In the genomic region with DNA sequence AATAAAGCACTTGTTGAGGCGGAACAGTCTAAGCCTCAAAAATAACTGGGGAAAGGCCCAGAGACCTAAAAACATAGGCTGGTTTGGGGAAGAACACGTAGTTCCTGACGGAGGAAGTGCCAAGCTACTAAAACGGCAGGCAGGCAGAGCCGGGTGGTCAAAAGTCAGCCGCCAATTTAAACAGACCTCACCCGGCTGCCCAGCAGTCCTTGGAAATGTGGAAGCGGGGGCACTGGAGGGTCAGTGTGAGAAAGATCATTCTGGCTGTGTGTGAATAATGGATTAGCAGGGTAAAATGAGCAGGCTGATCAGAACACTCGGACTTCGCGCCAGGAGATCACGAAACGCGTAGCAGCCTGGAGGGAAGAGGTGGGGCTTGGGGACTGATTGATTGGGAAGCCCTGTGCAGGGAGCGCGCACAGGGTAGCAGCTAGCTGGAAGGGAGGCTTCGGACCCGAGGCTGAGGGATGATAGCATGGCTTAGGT, we compare ENCODE assay signal across 8 mouse cellular contexts. TPM values are rescaled to one million over a fixed set of nuclear protein-coding genes. Genes with fewer than 3 reads are reported as not detected.
DNase-seq lines count a peak whose midpoint lies in the region; ATAC-seq and TF ChIP-seq lines count a peak whose summit lies in the region.

No protein-coding gene starts in this region.

- peak overlapping the region; percentile 35 for H3K4me2 ChIP-seq in hindbrain, embryonic 16.5 days (ENCODE audit: low read length)
- peak overlapping the region; percentile 89 for H3K4me2 ChIP-seq in liver, embryonic 13.5 days

- 3% methylated on average over 18 of the region's 18 CpGs for WGBS in hindbrain, embryonic 16.5 days
- whole genome bisulfite sequencing in liver, embryonic 13.5 days (ENCODE audit: insufficient replicate concordance): 6% methylated on average over 18 of the region's 18 CpGs

- intact Hi-C loops in gastrocnemius, adult 2 months (cut with DNase I): loop anchor here (2.0 kb wide), 1 partner anchor 27 kb away; no protein-coding TSS in a partner anchor

- H3K9ac ChIP-seq in hindbrain, embryonic 16.5 days (ENCODE audit: low read depth, low read length): no peak overlapping the region
- peak overlapping the region; percentile 74 for H3K9ac ChIP-seq in liver, embryonic 13.5 days

- peaks cover 7% of the 10 kb centered on the region for H3K4me1 ChIP-seq in hindbrain, embryonic 16.5 days (ENCODE audit: control insufficient read depth, insufficient read depth, low read depth, low read length)
- peaks cover 74% of the 10 kb centered on the region for H3K4me1 ChIP-seq in liver, embryonic 13.5 days (replicated peaks)

- H3K27ac ChIP-seq in gastrocnemius, adult 2 months: peak overlapping the region; percentile 90
- H3K27ac ChIP-seq in hindbrain, embryonic 16.5 days (ENCODE audit: low read depth, low read length): no peak overlapping the region
- peak overlapping the region; percentile 90 for H3K27ac ChIP-seq in liver, embryonic 13.5 days

- DNase-seq in A20 (ENCODE audit: low read depth, low spot score) (peak; percentile 81), NIH3T3 (ENCODE audit: low read depth) (peak; percentile 46)
- peak; percentile 67 for DNase-seq in gastrocnemius, adult 2 months
- DNase-seq in liver, embryonic 13.5 days: no peak
- DNase-seq in naive thymus-derived CD4-positive, alpha-beta T cell, adult 2 months (ENCODE audit: low read depth): peak; percentile 36
- DNase-seq in right cerebral cortex, adult 2 months (ENCODE audit: low spot score in 2 of 2): no peak

- H3K9me3 ChIP-seq in hindbrain, embryonic 16.5 days (ENCODE audit: control insufficient read depth, low read length): no peaks in the 10 kb centered on the region
- no peaks in the 10 kb centered on the region for H3K9me3 ChIP-seq in liver, embryonic 13.5 days (replicated peaks)

- ATAC-seq in hindbrain, embryonic 16.5 days: no peak
- ATAC-seq in liver, embryonic 13.5 days (ENCODE audit: low read depth): no peak
- no peak for ATAC-seq in megakaryocyte-erythroid progenitor cell, adult 5-6 weeks (replicated peaks; ENCODE audit: low FRiP score, low TSS enrichment, poor library complexity, severe bottlenecking)

- peaks cover 17% of the 10 kb centered on the region for H3K27me3 ChIP-seq in hindbrain, embryonic 16.5 days (replicated peaks; ENCODE audit: control insufficient read depth, insufficient read depth, low read length)
- no peaks in the 10 kb centered on the region for H3K27me3 ChIP-seq in liver, embryonic 13.5 days

- no peak for TF ChIP-seq CTCF in gastrocnemius, adult 2 months (IDR thresholded peaks at IDR 0.05)

- H3K36me3 ChIP-seq in hindbrain, embryonic 16.5 days (ENCODE audit: control insufficient read depth, insufficient read depth, low read length): no peaks in the 10 kb centered on the region
- peaks cover 14% of the 10 kb centered on the region for H3K36me3 ChIP-seq in liver, embryonic 13.5 days

- peak overlapping the region; percentile 57 for H3K4me3 ChIP-seq in gastrocnemius, adult 2 months
- peak overlapping the region; percentile 4; the same call in 1 of the 2 replicates for H3K4me3 ChIP-seq in hindbrain, embryonic 16.5 days (ENCODE audit: low read length)
- peak overlapping the region; percentile 62 for H3K4me3 ChIP-seq in liver, embryonic 13.5 days (replicated peaks)

RNA-seq across cellular contexts. Expression of a gene that starts 4.6 kb away (rescaled TPM):
- total RNA-seq in gastrocnemius, adult 2 months (2021): 10 to 100 TPM; 11.1 to 14.3 TPM
- 86.1 and 93.2 TPM in 2 replicates for polyA plus RNA-seq in hindbrain, embryonic 16.5 days (2015; fragmentation: Nextera tagmentation; extraction: Ambion mirVana)
- 91.3 and 101 TPM in 2 replicates for polyA plus RNA-seq in liver, embryonic 13.5 days (2015; fragmentation: Nextera tagmentation; extraction: Ambion mirVana)
- 99.2 and 101 TPM in 2 replicates for total RNA-seq in megakaryocyte-erythroid progenitor cell, adult 5-6 weeks (2014; fragmentation: Nextera tagmentation)
- 208 and 222 TPM in 2 replicates for total RNA-seq in megakaryocyte-erythroid progenitor cell, adult 5-6 weeks (2017)

RNA-seq across cellular contexts. Expression of a gene that starts 9.5 kb away (rescaled TPM):
- total RNA-seq in gastrocnemius, adult 2 months (2021): 100 to 1,000 TPM; 151 to 515 TPM
- polyA plus RNA-seq in hindbrain, embryonic 16.5 days (2015; fragmentation: Nextera tagmentation; extraction: Ambion mirVana): 1.5 and 2.1 TPM in 2 replicates
- polyA plus RNA-seq in liver, embryonic 13.5 days (2015; fragmentation: Nextera tagmentation; extraction: Ambion mirVana): 3.1 and 3.6 TPM in 2 replicates
- 3.3 and 5.3 TPM in 2 replicates for total RNA-seq in megakaryocyte-erythroid progenitor cell, adult 5-6 weeks (2014; fragmentation: Nextera tagmentation)
- total RNA-seq in megakaryocyte-erythroid progenitor cell, adult 5-6 weeks (2017): 0.42 and 4.1 TPM in 2 replicates

RNA-seq across cellular contexts. Expression of a gene that starts 16.6 kb away (rescaled TPM):
- 10 to 100 TPM; 17.5 to 21.5 TPM for total RNA-seq in gastrocnemius, adult 2 months (2021)
- 37.9 TPM in 2 replicates for polyA plus RNA-seq in hindbrain, embryonic 16.5 days (2015; fragmentation: Nextera tagmentation; extraction: Ambion mirVana)
- polyA plus RNA-seq in liver, embryonic 13.5 days (2015; fragmentation: Nextera tagmentation; extraction: Ambion mirVana): 37.5 and 48.1 TPM in 2 replicates
- 54.9 and 55.0 TPM in 2 replicates for total RNA-seq in megakaryocyte-erythroid progenitor cell, adult 5-6 weeks (2014; fragmentation: Nextera tagmentation)
- total RNA-seq in megakaryocyte-erythroid progenitor cell, adult 5-6 weeks (2017): 101 and 103 TPM in 2 replicates

RNA-seq across cellular contexts. Expression of a gene that starts 31.6 kb away (rescaled TPM):
- total RNA-seq in gastrocnemius, adult 2 months (2021): 10 to 100 TPM in 1 of 2 experiments, 1 to 10 TPM in 1; 8.9 to 10.6 TPM
- polyA plus RNA-seq in hindbrain, embryonic 16.5 days (2015; fragmentation: Nextera tagmentation; extraction: Ambion mirVana): 18.4 and 23.7 TPM in 2 replicates
- polyA plus RNA-seq in liver, embryonic 13.5 days (2015; fragmentation: Nextera tagmentation; extraction: Ambion mirVana): 43.2 and 49.7 TPM in 2 replicates
- total RNA-seq in megakaryocyte-erythroid progenitor cell, adult 5-6 weeks (2014; fragmentation: Nextera tagmentation): 77.5 and 89.7 TPM in 2 replicates
- total RNA-seq in megakaryocyte-erythroid progenitor cell, adult 5-6 weeks (2017): 43.6 and 56.5 TPM in 2 replicates

RNA-seq across cellular contexts. Expression of a gene that starts 53.4 kb away (rescaled TPM):
- total RNA-seq in gastrocnemius, adult 2 months (2021): under 1 TPM; 0.14 to 0.26 TPM
- 3.0 and 6.7 TPM in 2 replicates for polyA plus RNA-seq in hindbrain, embryonic 16.5 days (2015; fragmentation: Nextera tagmentation; extraction: Ambion mirVana)
- not detected in 2 replicates for polyA plus RNA-seq in liver, embryonic 13.5 days (2015; fragmentation: Nextera tagmentation; extraction: Ambion mirVana)
- total RNA-seq in megakaryocyte-erythroid progenitor cell, adult 5-6 weeks (2014; fragmentation: Nextera tagmentation): not detected in 2 replicates
- 0.23 TPM in 1 of 2 replicates, not detected in the other for total RNA-seq in megakaryocyte-erythroid progenitor cell, adult 5-6 weeks (2017)

Comparison
In these comparisons a context has a peak if more than half of its experiments do, and no peak if none do; other contexts are left out.
1. DNase-seq: peak in A20 (single experiment), NIH3T3 (single experiment), gastrocnemius, adult 2 months (single experiment) and naive thymus-derived CD4-positive, alpha-beta T cell, adult 2 months (single experiment); none in liver, embryonic 13.5 days (single experiment) and right cerebral cortex, adult 2 months (0 of 2).
2. H3K4me3 ChIP-seq: peak in every context shown above with its lines; median percentile 62 in liver, embryonic 13.5 days; 57 in gastrocnemius, adult 2 months; 4 in hindbrain, embryonic 16.5 days.
3. RNA of a gene that starts 4.6 kb away (total RNA-seq): 99.2 to 222 TPM in megakaryocyte-erythroid progenitor cell, adult 5-6 weeks; 11.1 to 14.3 TPM in gastrocnemius, adult 2 months; every median in the first group is over 4 times any median in the second.
4. RNA of a gene that starts 9.5 kb away (total RNA-seq): 151 to 515 TPM in gastrocnemius, adult 2 months; 0.42 to 5.3 TPM in megakaryocyte-erythroid progenitor cell, adult 5-6 weeks; every median in the first group is over 10 times any median in the second.